Mouse (Mus musculus) C2C12 (cell line): Measurements from ENCODE around the gene Art4.

Source experiments
- CEBPB ChIP-seq: IDR thresholded peaks from one replicate; pipeline ENCODE4 v1.6.1; 2011; ENCODE audit warnings: low read depth, mild to moderate bottlenecking, control low read depth, moderate library complexity
- CTCF ChIP-seq: IDR thresholded peaks from one replicate; pipeline ENCODE4 v1.5.1; 2011; ENCODE audit not compliant: control insufficient read depth, insufficient read depth, insufficient read length
- MAX ChIP-seq: IDR thresholded peaks from one replicate; pipeline ENCODE4 v1.6.1; 2011; ENCODE audit warnings: mild to moderate bottlenecking, control low read depth
- MYOG ChIP-seq: IDR thresholded peaks from one replicate; pipeline ENCODE4 v1.6.1; 2011; ENCODE audit not compliant: control insufficient read depth, insufficient read length; ENCODE audit errors: extremely low read depth
- USF1 ChIP-seq: IDR thresholded peaks from one replicate; pipeline ENCODE4 v1.6.1; 2011; ENCODE audit warnings: low read depth, mild to moderate bottlenecking, control low read depth, moderate library complexity

DNA sequence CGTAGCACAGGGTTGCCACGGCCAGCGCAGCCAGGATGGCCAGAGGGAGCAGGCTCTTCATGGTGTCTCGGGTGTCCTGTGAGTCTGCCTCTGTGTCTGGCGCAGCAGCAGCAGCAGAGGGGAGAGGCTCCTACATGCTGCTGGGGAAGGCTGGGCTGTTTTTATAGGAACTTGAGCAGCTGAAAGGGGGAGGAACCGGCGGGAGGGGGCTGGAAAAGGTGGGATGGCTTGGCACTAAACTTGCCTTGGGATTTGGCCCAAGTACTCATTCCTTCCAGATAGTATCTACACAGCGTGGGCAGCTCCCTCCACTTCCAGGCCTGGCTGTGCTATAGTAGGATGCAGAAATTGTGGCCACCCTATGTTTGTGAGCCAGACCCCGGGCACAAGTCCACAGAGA is 18.1 kb upstream of the Art4 start, which contains the start of gene Mgp:
- TF ChIP-seq USF1: no peak
- TF ChIP-seq CTCF: no peak
- TF ChIP-seq CEBPB: no peak
- TF ChIP-seq MYOG: no peak
- no peak for TF ChIP-seq MAX
